Mouse (Mus musculus) retina, adult 2 months (tissue): ENCODE measurements at regions not wholly inside any gene's neighbourhood (a gene's known extent, or its start where the extent isn't known, plus 50 kb on each side); places are given as distances from the start of the nearest gene placed in this dataset.

Experiments
- DNase-seq: peaks from one replicate; pipeline ENCODE4 v3.0.0-alpha.2; 2012; ENCODE audit warnings: low read depth, low spot score

GRCm38 (mm10) chr2:178801464-178801863, 371.1 kb downstream of the Cdh26 start:
- no peak for DNase-seq

- DNase-seq, result no peak
These were observed 375.0 kb downstream of the Cdh26 start for GRCm38 (mm10) chr2:178805283-178805682.

GRCm38 (mm10) chr2:178821552-178821951, 391.2 kb downstream of the Cdh26 start:
- no peak for DNase-seq

- no peak for DNase-seq
These were observed 400.0 kb downstream of the Cdh26 start for GRCm38 (mm10) chr2:178830313-178830712.

GRCm38 (mm10) chr2:178834986-178835385, 404.7 kb downstream of the Cdh26 start:
- DNase-seq, result no peak

GRCm38 (mm10) chr2:178838571-178838970, 408.2 kb downstream of the Cdh26 start:
- no peak for DNase-seq

GRCm38 (mm10) chr2:178840975-178841374, 410.6 kb downstream of the Cdh26 start:
- no peak for DNase-seq

GRCm38 (mm10) chr2:178842595-178842994, 412.3 kb downstream of the Cdh26 start:
- DNase-seq, result no peak

DNA sequence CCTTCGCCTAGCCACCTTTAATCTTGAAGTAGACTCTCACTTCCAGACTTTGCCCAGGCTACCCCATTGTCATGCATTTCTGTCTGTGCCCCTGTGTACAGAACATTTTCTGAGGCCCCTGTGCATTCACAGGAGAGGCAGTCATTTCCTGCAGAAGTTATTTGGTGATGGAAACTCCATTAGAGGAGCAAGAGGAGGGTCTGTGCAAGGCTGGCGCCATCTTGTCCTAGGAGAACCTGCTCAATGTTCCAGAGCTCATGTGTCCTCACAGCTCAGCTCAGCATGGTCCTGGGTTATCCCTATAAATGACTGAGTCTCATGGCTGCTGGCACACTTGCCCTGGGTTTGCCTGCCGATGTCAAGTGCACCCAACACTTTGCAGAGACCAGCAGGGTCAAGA, 413.1 kb downstream of the Cdh26 start:
- no peak for DNase-seq

DNA sequence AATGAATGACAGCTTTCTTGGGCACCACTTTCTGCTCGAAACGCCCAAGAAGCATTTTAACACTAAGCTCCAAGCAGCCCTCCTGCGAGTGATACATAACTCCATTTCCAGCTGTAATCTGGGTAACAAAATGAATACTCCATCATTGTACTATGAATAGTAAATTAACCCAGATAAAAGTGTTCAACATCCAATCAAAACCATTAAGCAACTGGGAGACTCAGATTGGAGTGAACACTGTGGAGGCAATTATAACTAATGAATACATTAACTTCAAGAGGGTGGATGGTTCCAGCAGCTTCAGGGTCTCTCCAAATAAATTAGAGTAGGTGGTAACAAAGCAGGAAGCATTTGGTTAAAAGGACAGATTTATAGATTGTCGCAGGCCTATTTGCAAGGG, 414.2 kb downstream of the Cdh26 start:
- DNase-seq, result no peak

GRCm38 (mm10) chr2:178850320-178850719, 420.0 kb downstream of the Cdh26 start:
- no peak for DNase-seq

GRCm38 (mm10) chr2:178850769-178851168, 420.4 kb downstream of the Cdh26 start:
- DNase-seq, result no peak

DNA sequence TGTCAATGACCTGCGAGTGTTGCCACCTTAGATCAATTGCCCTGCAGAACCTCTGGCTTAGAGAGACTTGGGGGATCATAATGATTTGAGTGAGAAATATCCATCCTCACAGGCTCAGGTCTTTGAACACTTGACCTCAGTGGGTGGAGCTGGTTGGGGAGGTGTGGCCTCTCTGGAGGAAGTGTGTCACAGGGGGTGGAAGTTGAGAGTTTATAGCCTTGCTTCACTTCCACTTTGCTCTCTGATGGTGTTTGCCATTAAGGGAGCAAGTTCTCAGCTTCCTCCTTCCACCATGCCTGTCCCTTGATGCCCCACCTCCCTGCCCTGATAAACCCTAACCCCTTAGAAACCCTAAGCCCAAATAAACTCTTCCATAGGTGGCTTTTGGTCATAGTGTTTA, 423.7 kb downstream of the Cdh26 start:
- DNase-seq, result no peak

DNA sequence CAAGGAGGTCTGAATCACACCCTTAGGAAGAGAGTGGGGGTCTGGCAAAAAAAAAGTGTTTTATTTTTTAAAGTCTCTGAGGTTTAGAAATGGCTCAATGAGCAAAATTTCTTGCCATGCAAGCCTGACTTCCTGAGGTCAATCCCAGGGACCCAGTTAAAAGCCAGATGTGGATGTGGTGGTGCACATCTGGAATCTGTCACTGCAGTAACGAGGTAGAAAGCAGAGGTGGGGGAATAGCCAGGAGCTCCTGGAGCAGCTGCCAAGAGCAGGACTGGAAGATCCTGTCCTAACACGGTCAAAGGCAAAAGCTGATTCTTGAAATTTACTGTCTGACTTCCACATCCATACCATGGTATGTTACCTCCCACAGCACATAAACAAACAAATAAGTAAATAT, 424.4 kb downstream of the Cdh26 start:
- DNase-seq, result no peak

- no peak for DNase-seq
These were observed 432.3 kb downstream of the Cdh26 start for GRCm38 (mm10) chr2:178862620-178863019.

DNA sequence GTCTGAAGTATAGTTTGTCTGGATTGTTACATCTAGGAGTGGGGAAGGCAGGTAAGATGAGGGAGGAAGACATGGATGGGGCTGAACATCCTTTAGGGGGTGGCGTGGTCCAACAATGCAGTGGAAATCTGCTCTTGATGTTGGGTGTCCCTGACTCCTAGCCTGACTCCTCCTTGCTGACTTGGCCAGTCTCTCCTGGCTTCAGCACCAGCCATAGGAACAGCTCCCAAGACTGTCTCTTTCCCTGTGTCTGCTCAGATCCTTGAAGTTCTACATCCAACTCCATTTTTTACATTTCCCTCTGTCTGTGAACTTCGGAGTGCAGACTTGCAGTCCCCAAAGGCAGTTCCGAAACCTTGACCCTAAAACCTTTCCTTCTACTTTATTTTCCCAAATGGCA, 436.8 kb downstream of the Cdh26 start:
- no peak for DNase-seq

GRCm38 (mm10) chr2:178869160-178869559, 438.8 kb downstream of the Cdh26 start:
- no peak for DNase-seq

- DNase-seq, result no peak
These were observed 448.1 kb downstream of the Cdh26 start for GRCm38 (mm10) chr2:178878436-178878835.

GRCm38 (mm10) chr2:178885686-178886085, 455.4 kb downstream of the Cdh26 start:
- DNase-seq, result peak; percentile 15

DNA sequence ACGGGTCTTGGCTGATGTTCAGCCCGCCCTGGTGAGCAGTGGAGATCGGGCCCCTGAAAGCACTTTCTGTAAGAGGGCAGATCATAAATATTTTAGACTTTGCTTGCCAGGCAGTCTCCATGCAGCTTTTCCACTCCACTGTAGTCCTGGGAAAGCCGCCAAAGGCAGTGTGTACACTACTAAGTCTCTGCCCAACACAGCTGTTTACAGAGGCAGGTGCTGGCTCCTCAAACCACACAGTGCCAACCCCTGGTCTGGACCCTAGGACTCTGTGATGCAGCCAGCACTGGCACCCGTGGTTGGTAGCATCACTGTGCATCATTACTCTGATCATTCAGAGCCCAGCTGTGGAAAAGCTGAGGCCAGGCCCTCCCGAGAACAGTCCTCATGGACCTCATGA, 458.4 kb downstream of the Cdh26 start:
- no peak for DNase-seq

- no peak for DNase-seq
These were observed 472.1 kb downstream of the Cdh26 start for GRCm38 (mm10) chr2:178902397-178902796.

DNA sequence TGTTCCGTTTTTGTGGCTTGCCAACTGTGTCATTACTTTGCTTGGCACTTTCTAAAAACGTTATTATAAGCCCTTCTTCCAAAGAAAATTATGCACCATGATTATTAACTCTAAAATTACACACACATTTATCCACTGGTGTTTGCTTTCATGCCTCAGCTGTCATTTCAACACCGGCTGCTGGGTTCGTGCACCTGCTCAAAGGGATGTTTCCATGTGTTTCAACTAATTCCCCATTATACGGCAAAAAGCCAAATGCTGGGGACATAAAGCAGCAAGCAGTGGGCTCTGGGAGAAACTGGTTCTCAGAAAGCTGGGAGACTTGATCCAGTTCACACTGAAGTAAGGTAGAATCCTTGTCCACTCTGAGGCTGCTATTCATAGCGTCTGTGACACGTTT, 479.0 kb downstream of the Cdh26 start:
- no peak for DNase-seq

DNA sequence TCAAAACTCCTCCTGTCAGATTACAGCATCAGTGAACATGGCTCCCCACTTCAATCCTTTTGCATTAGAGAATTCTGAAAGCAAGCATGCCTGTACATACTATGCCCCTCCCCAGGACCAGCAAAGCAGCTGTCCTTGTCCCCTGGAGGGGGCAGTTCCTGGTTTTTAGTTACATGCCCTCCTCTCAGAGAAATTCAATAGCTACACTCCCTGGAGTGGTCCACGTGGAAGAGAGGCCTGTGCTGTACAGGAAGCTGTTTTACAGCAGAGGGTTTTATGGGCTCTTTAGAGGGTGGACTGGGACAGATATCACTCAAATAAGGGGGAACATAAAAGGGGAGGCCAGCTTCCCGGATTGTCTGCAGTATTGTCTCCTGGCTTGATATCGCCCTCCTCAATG, 481.3 kb downstream of the Cdh26 start:
- DNase-seq, result no peak

- no peak for DNase-seq
These were observed 486.1 kb downstream of the Cdh26 start for GRCm38 (mm10) chr2:178916316-178917033.
